Mouse (Mus musculus) small intestine, adult 2 months (tissue): Measurements from ENCODE around the gene Tmem220. TPM values are rescaled to one million over a fixed set of nuclear protein-coding genes. Genes with fewer than 3 reads are reported as not detected.

ENCODE experiments used
- H3K27ac ChIP-seq: fragments of 200-500 bp; 2 replicates; pipeline ENCODE4 v1.5.1; 2012; ENCODE audit warnings: low read depth, low read length, control low read depth, inconsistent platforms; ENCODE audit not compliant: insufficient read depth
- H3K27me3 ChIP-seq: fragments of 200-500 bp; 2 replicates; pipeline ENCODE4 v1.6.1; 2012; ENCODE audit warnings: mild to moderate bottlenecking, moderate library complexity, low read length, inconsistent platforms; ENCODE audit not compliant: control insufficient read depth, insufficient read depth
- H3K36me3 ChIP-seq: fragments of 200-500 bp; 2 replicates; pipeline ENCODE4 v1.6.1; 2012; ENCODE audit warnings: mild to moderate bottlenecking, low read length, control low read depth, inconsistent platforms; ENCODE audit not compliant: control insufficient read depth, insufficient read depth
- H3K4me1 ChIP-seq: fragments of 200-500 bp; 2 replicates; pipeline ENCODE4 v1.6.1; 2012; ENCODE audit warnings: low read length, inconsistent platforms, mixed read lengths; ENCODE audit not compliant: control insufficient read depth, insufficient read depth, insufficient read length
- H3K4me3 ChIP-seq: fragments of 200-500 bp; 2 replicates; pipeline ENCODE4 v1.5.1; 2012; ENCODE audit warnings: low read depth, mild to moderate bottlenecking, control low read depth, inconsistent platforms, low read length, moderate library complexity
- CTCF ChIP-seq: fragments of 200-500 bp; IDR thresholded peaks from 2 replicates; pipeline ENCODE4 v1.5.1; 2012; ENCODE audit warnings: low read depth, mild to moderate bottlenecking, control low read depth, inconsistent platforms, low read length, moderate library complexity, mixed read lengths; ENCODE audit not compliant: insufficient replicate concordance, insufficient read length; ENCODE audit errors: extremely low read depth
- POLR2A ChIP-seq: fragments of 200-500 bp; IDR thresholded peaks from 2 replicates; pipeline ENCODE4 v1.6.1; 2012; ENCODE audit warnings: low read depth, mild to moderate bottlenecking, control low read depth, inconsistent platforms, low read length, moderate library complexity
- WGBS: fragments of 180-500 bp; shearing (Covaris S2); methylation state at CpG from one replicate; pipeline ENCODE4 v1.1.7; 2018; 5-methylcytosine and 5-hydroxymethylcytosine counted together
- polyA plus RNA-seq: library from polyadenylated mRNA; depleted of rRNA; stranded (reverse); fragments of >200 nt; gene quantifications from 2 replicates; pipeline ENCODE4 v1.2.3, GENCODE M21; 2012

Gene Tmem220
- polyA plus RNA-seq, 1 experiment = 3.6 TPM

DNA sequence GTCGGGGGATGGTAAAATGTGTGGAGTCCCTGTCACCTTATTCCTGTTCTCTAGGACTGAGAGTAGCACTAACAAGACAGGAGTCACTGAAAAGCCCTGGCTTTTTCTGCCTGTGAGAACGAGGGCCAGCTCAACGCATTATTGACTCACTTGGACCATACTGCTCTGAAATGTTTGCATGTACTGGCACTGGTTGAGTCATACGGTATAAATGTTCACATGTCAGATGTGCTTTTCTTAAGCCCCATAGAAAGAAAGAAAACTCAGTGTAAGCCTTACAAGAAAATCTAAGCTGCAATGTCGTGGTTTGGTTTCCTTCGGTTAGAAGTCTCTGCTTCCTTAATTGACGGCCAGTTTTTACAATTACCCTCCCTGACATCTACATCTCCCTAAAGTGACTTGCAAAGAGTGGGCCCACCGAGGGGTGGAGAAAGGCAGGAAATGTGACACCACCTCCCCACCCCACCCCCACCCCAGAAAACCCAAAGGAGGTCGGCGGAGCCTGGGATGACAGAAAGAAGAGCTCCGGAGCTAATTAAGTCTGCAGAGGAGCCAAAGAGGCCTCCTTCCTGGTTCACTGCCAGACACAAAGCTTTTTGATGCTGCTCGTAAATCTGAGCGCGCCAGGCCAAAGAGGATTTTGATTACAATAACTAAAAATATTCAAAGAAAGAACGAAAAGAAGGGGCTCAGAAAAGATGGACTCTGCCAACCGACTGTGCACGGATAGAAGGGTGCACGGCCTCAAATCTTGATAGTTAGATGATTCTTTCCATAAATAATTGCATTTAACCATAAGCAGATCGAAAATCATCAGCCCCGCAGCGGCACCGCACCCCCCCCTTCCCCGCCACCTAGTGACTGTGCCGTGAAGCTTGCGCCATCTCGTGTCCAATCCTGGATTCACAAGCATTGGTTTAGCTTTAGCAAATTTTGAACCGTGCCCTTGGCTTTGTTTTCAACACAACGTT, 40.5 kb upstream of the Tmem220 start:
- Histone ChIP-seq H3K4me1 (peaks cover 2% of the 10 kb centered on the region; the same call in 1 of the 2 replicates), H3K4me3 (peak overlapping the region; percentile 45), H3K27ac (peak overlapping the region; percentile 51), H3K27me3 (no peaks in the 10 kb centered on the region), H3K36me3 (no peaks in the 10 kb centered on the region)
- 14% methylated on average over 28 of the region's 28 CpGs for WGBS
- no peak for TF ChIP-seq POLR2A
- peak; percentile 94; the same call in 1 of the 2 replicates for TF ChIP-seq CTCF

- peaks cover 2% of the 10 kb centered on the region; the same call in 1 of the 2 replicates for H3K4me1 ChIP-seq
- H3K27ac ChIP-seq = no peak overlapping the region
- TF ChIP-seq POLR2A (no peak), CTCF (no peak)
- no peaks in the 10 kb centered on the region for H3K36me3 ChIP-seq
- H3K27me3 ChIP-seq = no peaks in the 10 kb centered on the region
- WGBS = 7% methylated on average over 11 of the region's 11 CpGs
- peak overlapping the region; percentile 45 for H3K4me3 ChIP-seq
These were observed 39.7 kb upstream of the Tmem220 start for GRCm38 (mm10) chr11:66985136-66985702.

- Histone ChIP-seq H3K36me3 (no peaks in the 10 kb centered on the region), H3K4me1 (no peaks in the 10 kb centered on the region), H3K4me3 (no peak overlapping the region), H3K27ac (no peak overlapping the region), H3K27me3 (no peaks in the 10 kb centered on the region)
- WGBS = 82% methylated on average over 2 of the region's 2 CpGs
- TF ChIP-seq POLR2A = no peak
- no peak for TF ChIP-seq CTCF
These were observed 32.8 kb upstream of the Tmem220 start for GRCm38 (mm10) chr11:66992150-66992549.

DNA sequence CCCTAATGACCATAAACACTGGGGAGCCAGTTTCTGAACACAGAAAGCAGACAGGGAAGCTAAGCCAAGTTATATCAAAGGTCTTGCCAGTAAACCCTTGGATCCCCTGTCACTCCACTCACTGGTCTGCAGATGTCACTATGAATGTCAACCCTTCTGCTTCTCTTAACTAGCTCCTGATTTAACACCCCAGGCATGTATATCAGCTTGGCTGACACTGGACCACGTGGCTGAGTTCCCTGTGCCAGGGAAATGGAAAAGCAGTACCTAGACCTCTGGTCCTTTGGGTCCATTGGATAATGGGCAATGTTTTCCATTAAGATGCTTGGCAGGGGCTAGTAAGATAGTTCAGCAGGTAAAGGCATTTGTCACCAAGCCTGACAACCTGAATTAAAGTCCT, 31.3 kb upstream of the Tmem220 start:
- TF ChIP-seq POLR2A = no peak
- no peak for TF ChIP-seq CTCF
- Histone ChIP-seq H3K36me3 (no peaks in the 10 kb centered on the region), H3K4me3 (no peak overlapping the region), H3K27ac (no peak overlapping the region), H3K27me3 (no peaks in the 10 kb centered on the region), H3K4me1 (peaks cover 9% of the 10 kb centered on the region; the same call in 1 of the 2 replicates)
- 43% methylated on average over 1 of the region's 1 CpGs for WGBS

GRCm38 (mm10) chr11:66996446-66996845, 28.5 kb upstream of the Tmem220 start:
- no peak for TF ChIP-seq CTCF
- TF ChIP-seq POLR2A = no peak
- H3K27me3 ChIP-seq = no peaks in the 10 kb centered on the region
- peaks cover 9% of the 10 kb centered on the region; the same call in 1 of the 2 replicates for H3K4me1 ChIP-seq
- 90% methylated on average over 4 of the region's 4 CpGs for WGBS
- no peak overlapping the region for H3K4me3 ChIP-seq
- no peak overlapping the region for H3K27ac ChIP-seq
- no peaks in the 10 kb centered on the region for H3K36me3 ChIP-seq

- TF ChIP-seq CTCF = no peak
- TF ChIP-seq POLR2A = no peak
- Histone ChIP-seq H3K27me3 (no peaks in the 10 kb centered on the region), H3K36me3 (no peaks in the 10 kb centered on the region), H3K4me1 (peaks cover 9% of the 10 kb centered on the region; the same call in 1 of the 2 replicates), H3K27ac (no peak overlapping the region), H3K4me3 (no peak overlapping the region)
- 44% methylated on average over 14 of the region's 14 CpGs for WGBS
These were observed 26.2 kb upstream of the Tmem220 start for GRCm38 (mm10) chr11:66998467-66999403.
